Mouse (Mus musculus) small intestine, adult 2 months (tissue): ENCODE measurements around the gene Rps6ka5.

ENCODE experiments used
- CTCF ChIP-seq: fragments of 200-500 bp; IDR thresholded peaks from 2 replicates; pipeline ENCODE4 v1.5.1; 2012; ENCODE audit warnings: low read depth, mild to moderate bottlenecking, control low read depth, inconsistent platforms, low read length, moderate library complexity, mixed read lengths; ENCODE audit not compliant: insufficient replicate concordance, insufficient read length; ENCODE audit errors: extremely low read depth
- POLR2A ChIP-seq: fragments of 200-500 bp; IDR thresholded peaks from 2 replicates; pipeline ENCODE4 v1.6.1; 2012; ENCODE audit warnings: low read depth, mild to moderate bottlenecking, control low read depth, inconsistent platforms, low read length, moderate library complexity

GRCm38 (mm10) chr12:100735581-100735980, 8.8 kb upstream of the Rps6ka5 start:
- TF ChIP-seq CTCF (no peak), POLR2A (no peak)
